Mouse (Mus musculus) cerebellum, adult 2 months (tissue): ENCODE measurements around the gene Ebf1.

Experiments used
- CTCF ChIP-seq: fragments of 200-500 bp; IDR thresholded peaks from 2 replicates; pipeline ENCODE4 v1.5.1; 2011; ENCODE audit warnings: low read depth, mild to moderate bottlenecking, control low read depth, low read length, moderate library complexity, borderline replicate concordance; ENCODE audit not compliant: insufficient read depth
- POLR2A ChIP-seq: fragments of 200-500 bp; IDR thresholded peaks from 2 replicates; pipeline ENCODE4 v1.6.1; 2011; ENCODE audit warnings: low read length, control low read depth, borderline replicate concordance; ENCODE audit not compliant: insufficient read depth

DNA sequence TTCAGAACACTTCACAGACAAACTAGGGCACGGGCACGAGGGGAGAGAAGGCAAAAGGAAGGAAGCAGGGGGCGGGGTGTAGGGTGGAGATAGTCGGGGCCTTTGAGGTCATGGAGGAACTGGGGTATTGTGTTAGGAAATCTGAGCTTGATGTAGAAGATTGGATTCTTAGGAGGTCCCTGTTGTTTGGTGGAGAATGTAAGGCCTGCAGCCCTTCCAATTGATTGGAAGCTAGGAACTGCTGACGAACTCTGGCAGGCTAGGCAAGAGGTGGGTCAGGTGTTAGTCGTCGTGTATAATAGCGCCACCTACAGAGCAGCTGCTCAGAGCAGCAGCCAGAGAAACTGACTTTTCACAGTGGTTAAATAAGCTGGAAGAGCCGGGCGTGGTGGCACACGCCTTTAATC is 35.8 kb upstream of the Ebf1 start:
- peak; percentile 52; the same call in 1 of the 2 replicates for TF ChIP-seq CTCF
- TF ChIP-seq POLR2A, result no peak
